Mouse (Mus musculus) CH12.LX (cell line): ENCODE measurements at regions not wholly inside any gene's neighbourhood (a gene's known extent, or its start where the extent isn't known, plus 50 kb on each side); places are given as distances from the start of the nearest gene placed in this dataset.

Experiments
- CTCF ChIP-seq, 2 experiments: IDR thresholded peaks in 1 of 2; conservative IDR thresholded peaks in 1 of 2; 2 replicates each; pipeline ENCODE4 v1.5.1; 2011 to 2012; ENCODE audit warnings: low read depth in 2 of 2, low read length in 2 of 2, improper control_type of control experiment in 1 of 2, inconsistent platforms in 1 of 2, mild to moderate bottlenecking in 1 of 2, moderate library complexity in 1 of 2
- HCFC1 ChIP-seq: IDR thresholded peaks from 2 replicates; pipeline ENCODE4 v1.6.1; 2012; ENCODE audit warnings: low read depth, mild to moderate bottlenecking, inconsistent platforms, low read length, improper control_type of control experiment
- MEF2A ChIP-seq: IDR thresholded peaks from 2 replicates; pipeline ENCODE4 v1.6.1; 2014; ENCODE audit warnings: low read depth, mild to moderate bottlenecking, inconsistent platforms, low read length, improper control_type of control experiment, borderline replicate concordance
- SMC3 ChIP-seq: IDR thresholded peaks from 2 replicates; pipeline ENCODE4 v1.6.1; 2011; ENCODE audit warnings: low read depth, low read length, improper control_type of control experiment
- USF2 ChIP-seq: conservative IDR thresholded peaks from 2 replicates; pipeline ENCODE4 v1.6.1; 2011; ENCODE audit warnings: low read depth, low read length, improper control_type of control experiment
- ZC3H11A ChIP-seq: IDR thresholded peaks from 2 replicates; pipeline ENCODE4 v1.6.1; 2012; ENCODE audit warnings: low read depth, mild to moderate bottlenecking, inconsistent platforms, low read length, improper control_type of control experiment

- TF ChIP-seq HCFC1: no peak
- no peak for TF ChIP-seq ZC3H11A
- no peak for TF ChIP-seq MEF2A
- TF ChIP-seq SMC3: no peak
- TF ChIP-seq USF2: no peak
- no peak for TF ChIP-seq CTCF (conservative IDR thresholded peaks at IDR 0.05 in 1 of 2, IDR thresholded peaks at IDR 0.05 in 1 of 2; ENCODE audit: low read depth in 2 of 2, low read length in 2 of 2)
Measured at GRCm38 (mm10) chr13:60296896-60297275, 119.7 kb upstream of the Gas1 start.
